Mouse (Mus musculus): ENCODE measurements around the gene Apol10b. TPM values are rescaled to one million over a fixed set of nuclear protein-coding genes. Genes with fewer than 3 reads are reported as not detected.
"Not testable (repeated sequence)": the region's sequence is repeated elsewhere in the genome, so short reads cannot be mapped to it uniquely, and the experiment has no call there.

Apol10b gene
- polyA plus RNA-seq, 1 experiment from 2014 or later, result 0.10 TPM

GRCm38 (mm10) chr15:77593557-77593956 lies 2.4 kb downstream of the Apol10b start:
- Histone ChIP-seq H3K4me1 (ENCODE audit: control insufficient read depth, insufficient read depth, low read length) (no peaks in the 10 kb centered on the region), H3K27me3 (ENCODE audit: control insufficient read depth, insufficient read depth, low read depth, low read length) (no peaks in the 10 kb centered on the region), H3K27ac (ENCODE audit: low read length) (no peak overlapping the region), H3K4me3 (ENCODE audit: low read depth, low read length) (no peak overlapping the region), H3K36me3 (ENCODE audit: control insufficient read depth, insufficient read depth, low read length) (no peaks in the 10 kb centered on the region), H3K9me3 (replicated peaks; ENCODE audit: control insufficient read depth, low read length, poor library complexity, severe bottlenecking) (no peaks in the 10 kb centered on the region), H3K9ac (ENCODE audit: low read depth, low read length) (no peak overlapping the region), H3K4me2 (ENCODE audit: low read length) (no peak overlapping the region)
- WGBS, result 76% methylated on average over 1 of the region's 1 CpGs
- no peak for ATAC-seq

- H3K27me3 ChIP-seq (ENCODE audit: control insufficient read depth, insufficient read depth, low read depth, low read length), result no peaks in the 10 kb centered on the region
- no peak for ATAC-seq
- H3K4me3 ChIP-seq (ENCODE audit: low read depth, low read length), result no peak overlapping the region
- H3K4me2 ChIP-seq (ENCODE audit: low read length), result no peak overlapping the region
- 69% methylated on average over 2 of the region's 2 CpGs for WGBS
- no peaks in the 10 kb centered on the region for H3K36me3 ChIP-seq (ENCODE audit: control insufficient read depth, insufficient read depth, low read length)
- H3K4me1 ChIP-seq (ENCODE audit: control insufficient read depth, insufficient read depth, low read length), result no peaks in the 10 kb centered on the region
- H3K27ac ChIP-seq (ENCODE audit: low read length), result no peak overlapping the region
- no peak overlapping the region for H3K9ac ChIP-seq (ENCODE audit: low read depth, low read length)
- no peaks in the 10 kb centered on the region for H3K9me3 ChIP-seq (replicated peaks; ENCODE audit: control insufficient read depth, low read length, poor library complexity, severe bottlenecking)
Measured at GRCm38 (mm10) chr15:77590881-77591280, 5.0 kb downstream of the Apol10b start.

- Histone ChIP-seq H3K36me3 (ENCODE audit: control insufficient read depth, insufficient read depth, low read length) (no peaks in the 10 kb centered on the region), H3K4me1 (ENCODE audit: control insufficient read depth, insufficient read depth, low read length) (no peaks in the 10 kb centered on the region), H3K9me3 (replicated peaks; ENCODE audit: control insufficient read depth, low read length, poor library complexity, severe bottlenecking) (no peaks in the 10 kb centered on the region), H3K27ac (ENCODE audit: low read length) (no peak overlapping the region), H3K9ac (ENCODE audit: low read depth, low read length) (no peak overlapping the region), H3K27me3 (ENCODE audit: control insufficient read depth, insufficient read depth, low read depth, low read length) (no peaks in the 10 kb centered on the region), H3K4me2 (ENCODE audit: low read length) (no peak overlapping the region), H3K4me3 (ENCODE audit: low read depth, low read length) (no peak overlapping the region)
- no peak for ATAC-seq
Measured at GRCm38 (mm10) chr15:77588981-77589380, 6.9 kb downstream of the Apol10b start.

- no peak for ATAC-seq
- no peak overlapping the region for H3K4me3 ChIP-seq (ENCODE audit: low read depth, low read length)
- H3K4me1 ChIP-seq (ENCODE audit: control insufficient read depth, insufficient read depth, low read length), result no peaks in the 10 kb centered on the region
- H3K4me2 ChIP-seq (ENCODE audit: low read length), result no peak overlapping the region
- peaks cover 7% of the 10 kb centered on the region; the same call in 1 of the 2 replicates for H3K9me3 ChIP-seq (replicated peaks; ENCODE audit: control insufficient read depth, low read length, poor library complexity, severe bottlenecking)
- no peak overlapping the region for H3K27ac ChIP-seq (ENCODE audit: low read length)
- H3K36me3 ChIP-seq (ENCODE audit: control insufficient read depth, insufficient read depth, low read length), result no peaks in the 10 kb centered on the region
- H3K27me3 ChIP-seq (ENCODE audit: control insufficient read depth, insufficient read depth, low read depth, low read length), result no peaks in the 10 kb centered on the region
- no peak overlapping the region for H3K9ac ChIP-seq (ENCODE audit: low read depth, low read length)
Measured at GRCm38 (mm10) chr15:77587026-77587425, 8.9 kb downstream of the Apol10b start.

- Histone ChIP-seq H3K4me1 (ENCODE audit: control insufficient read depth, insufficient read depth, low read length) (no peaks in the 10 kb centered on the region), H3K9me3 (replicated peaks; ENCODE audit: control insufficient read depth, low read length, poor library complexity, severe bottlenecking) (peaks cover 7% of the 10 kb centered on the region; the same call in 1 of the 2 replicates), H3K27ac (ENCODE audit: low read length) (no peak overlapping the region), H3K27me3 (ENCODE audit: control insufficient read depth, insufficient read depth, low read depth, low read length) (no peaks in the 10 kb centered on the region), H3K4me3 (ENCODE audit: low read depth, low read length) (no peak overlapping the region), H3K4me2 (ENCODE audit: low read length) (no peak overlapping the region), H3K9ac (ENCODE audit: low read depth, low read length) (no peak overlapping the region), H3K36me3 (ENCODE audit: control insufficient read depth, insufficient read depth, low read length) (no peaks in the 10 kb centered on the region)
- no peak for ATAC-seq
- 35% methylated on average over 1 of the region's 1 CpGs for WGBS
Measured at GRCm38 (mm10) chr15:77581681-77582080, 14.2 kb downstream of the Apol10b start.

GRCm38 (mm10) chr15:77579311-77579710 lies 16.6 kb downstream of the Apol10b start:
- no peaks in the 10 kb centered on the region for H3K36me3 ChIP-seq (ENCODE audit: control insufficient read depth, insufficient read depth, low read length)
- no peaks in the 10 kb centered on the region for H3K27me3 ChIP-seq (ENCODE audit: control insufficient read depth, insufficient read depth, low read depth, low read length)
- ATAC-seq, result no peak
- no peak overlapping the region for H3K4me3 ChIP-seq (ENCODE audit: low read depth, low read length)
- 96% methylated on average over 4 of the region's 4 CpGs for WGBS
- H3K9ac ChIP-seq (ENCODE audit: low read depth, low read length), result no peak overlapping the region
- no peak overlapping the region for H3K4me2 ChIP-seq (ENCODE audit: low read length)
- H3K27ac ChIP-seq (ENCODE audit: low read length), result no peak overlapping the region
- no peaks in the 10 kb centered on the region for H3K4me1 ChIP-seq (ENCODE audit: control insufficient read depth, insufficient read depth, low read length)
- H3K9me3 ChIP-seq (replicated peaks; ENCODE audit: control insufficient read depth, low read length, poor library complexity, severe bottlenecking), result peaks cover 7% of the 10 kb centered on the region; the same call in 1 of the 2 replicates

- Histone ChIP-seq H3K9ac (ENCODE audit: low read depth, low read length) (no peak overlapping the region), H3K36me3 (ENCODE audit: control insufficient read depth, insufficient read depth, low read length) (no peaks in the 10 kb centered on the region), H3K4me3 (ENCODE audit: low read depth, low read length) (no peak overlapping the region), H3K4me1 (ENCODE audit: control insufficient read depth, insufficient read depth, low read length) (no peaks in the 10 kb centered on the region), H3K9me3 (replicated peaks; ENCODE audit: control insufficient read depth, low read length, poor library complexity, severe bottlenecking) (peaks cover 5% of the 10 kb centered on the region; the same call in 1 of the 2 replicates), H3K4me2 (ENCODE audit: low read length) (no peak overlapping the region), H3K27ac (ENCODE audit: low read length) (no peak overlapping the region), H3K27me3 (ENCODE audit: control insufficient read depth, insufficient read depth, low read depth, low read length) (no peaks in the 10 kb centered on the region)
- ATAC-seq, result no peak
- 89% methylated on average over 2 of the region's 2 CpGs for WGBS
Measured at GRCm38 (mm10) chr15:77578801-77579200, 17.1 kb downstream of the Apol10b start.

- Histone ChIP-seq H3K4me2 (ENCODE audit: low read length) (no peak overlapping the region), H3K27me3 (ENCODE audit: control insufficient read depth, insufficient read depth, low read depth, low read length) (no peaks in the 10 kb centered on the region), H3K4me3 (ENCODE audit: low read depth, low read length) (no peak overlapping the region), H3K4me1 (ENCODE audit: control insufficient read depth, insufficient read depth, low read length) (no peaks in the 10 kb centered on the region), H3K9me3 (replicated peaks; ENCODE audit: control insufficient read depth, low read length, poor library complexity, severe bottlenecking) (no peaks in the 10 kb centered on the region), H3K36me3 (ENCODE audit: control insufficient read depth, insufficient read depth, low read length) (no peaks in the 10 kb centered on the region), H3K9ac (ENCODE audit: low read depth, low read length) (no peak overlapping the region), H3K27ac (ENCODE audit: low read length) (no peak overlapping the region)
- ATAC-seq, result no peak
Measured at GRCm38 (mm10) chr15:77563219-77563618, 32.7 kb downstream of the Apol10b start.

GRCm38 (mm10) chr15:77561792-77562191 lies 34.1 kb downstream of the Apol10b start, which contains the start of gene 1700025B11Rik:
Gene 1700025B11Rik (minus strand): TSS chr15:77561892.
- Histone ChIP-seq H3K4me1 (ENCODE audit: control insufficient read depth, insufficient read depth, low read length) (no peaks in the 10 kb centered on the region), H3K4me2 (ENCODE audit: low read length) (no peak within 1 kb of the TSS), H3K27me3 (ENCODE audit: control insufficient read depth, insufficient read depth, low read depth, low read length) (no peaks in the 10 kb centered on the region), H3K9ac (ENCODE audit: low read depth, low read length) (no peak within 1 kb of the TSS), H3K36me3 (ENCODE audit: control insufficient read depth, insufficient read depth, low read length) (no peaks in the 10 kb centered on the region), H3K9me3 (replicated peaks; ENCODE audit: control insufficient read depth, low read length, poor library complexity, severe bottlenecking) (no peaks in the 10 kb centered on the region), H3K4me3 (ENCODE audit: low read depth, low read length) (no peak within 1 kb of the TSS), H3K27ac (ENCODE audit: low read length) (no peak within 1 kb of the TSS)
- ATAC-seq, result no peak

- not testable (repeated sequence) for H3K27me3 ChIP-seq (ENCODE audit: control insufficient read depth, insufficient read depth, low read depth, low read length); H3K4me3 ChIP-seq (ENCODE audit: low read depth, low read length); H3K4me1 ChIP-seq (ENCODE audit: control insufficient read depth, insufficient read depth, low read length); H3K4me2 ChIP-seq (ENCODE audit: low read length); H3K9ac ChIP-seq (ENCODE audit: low read depth, low read length); H3K9me3 ChIP-seq (replicated peaks; ENCODE audit: control insufficient read depth, low read length, poor library complexity, severe bottlenecking); H3K36me3 ChIP-seq (ENCODE audit: control insufficient read depth, insufficient read depth, low read length); H3K27ac ChIP-seq (ENCODE audit: low read length); ATAC-seq
- 31% methylated on average over 1 of the region's 1 CpGs for WGBS
Measured at GRCm38 (mm10) chr15:77539221-77539620, 56.7 kb downstream of the Apol10b start.

Measured in midbrain, embryonic 16.5 days (tissue).